In the genomic region with DNA sequence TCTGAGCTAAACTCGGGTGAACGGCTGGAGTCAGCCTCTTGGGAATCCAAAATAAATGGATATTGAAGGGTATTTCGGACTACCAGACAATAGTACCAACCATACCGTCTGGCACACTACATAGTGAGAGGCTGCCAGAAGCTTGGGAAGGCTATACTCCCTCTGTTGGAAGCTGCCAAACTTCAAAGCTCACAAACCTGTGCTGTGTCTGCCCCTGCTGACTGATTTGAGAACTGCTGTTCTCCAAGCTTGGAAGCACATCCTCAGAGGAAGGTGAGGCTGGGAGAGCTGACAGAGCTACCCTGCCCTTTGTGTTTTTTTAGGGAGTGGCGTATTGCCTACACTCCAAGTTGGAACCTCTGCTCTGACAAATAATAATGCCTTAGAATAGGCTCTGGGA, we compare ENCODE assay signal across 13 mouse cellular contexts.
DNase-seq lines count a peak whose midpoint lies in the region; ATAC-seq and TF ChIP-seq lines count a peak whose summit lies in the region.
"Had no signal": no experiment of that assay in that cellular context is flagged by ENCODE, and none has a peak within 500 bp of the region (broad histone marks: within the 10 kb centered on the region; RNA-seq: fewer than 3 reads in every experiment).

No protein-coding gene starts in this region.

- H3K4me3 ChIP-seq in forebrain, postnatal 0 days (ENCODE audit: low read depth, low read length): no peak overlapping the region
- no peak overlapping the region for H3K4me3 ChIP-seq in forebrain, embryonic 11.5 days (ENCODE audit: low read depth, low read length)
- H3K4me3 ChIP-seq in lung, embryonic 14.5 days (ENCODE audit: low read depth, low read length): no peak overlapping the region
- H3K4me3 ChIP-seq: forebrain, embryonic 10.5 days; megakaryocyte, embryonic 14.5 days; stomach, embryonic 15.5 days had no signal

- H3K4me2 ChIP-seq in forebrain, postnatal 0 days (ENCODE audit: low read depth): no peak overlapping the region
- H3K4me2 ChIP-seq in forebrain, embryonic 11.5 days (ENCODE audit: low read depth, low read length, severe bottlenecking): no peak overlapping the region
- H3K4me2 ChIP-seq in lung, embryonic 14.5 days: no peak overlapping the region
- H3K4me2 ChIP-seq: stomach, embryonic 15.5 days had no signal

- H3K27me3 ChIP-seq in forebrain, postnatal 0 days (ENCODE audit: insufficient read depth, low read length): no peaks in the 10 kb centered on the region
- H3K27me3 ChIP-seq in forebrain, embryonic 11.5 days (ENCODE audit: control insufficient read depth, insufficient read depth, low read length): no peaks in the 10 kb centered on the region
- H3K27me3 ChIP-seq in lung, embryonic 14.5 days (ENCODE audit: insufficient read depth, low read length): no peaks in the 10 kb centered on the region
- H3K27me3 ChIP-seq: megakaryocyte, embryonic 14.5 days; stomach, embryonic 15.5 days had no signal

- no peaks in the 10 kb centered on the region for H3K36me3 ChIP-seq in forebrain, postnatal 0 days (ENCODE audit: insufficient read depth)
- H3K36me3 ChIP-seq in forebrain, embryonic 11.5 days (ENCODE audit: control insufficient read depth, insufficient read depth, low read length): no peaks in the 10 kb centered on the region
- H3K36me3 ChIP-seq in lung, embryonic 14.5 days (ENCODE audit: insufficient read depth): no peaks in the 10 kb centered on the region
- H3K36me3 ChIP-seq: forebrain, embryonic 10.5 days; G1E; stomach, embryonic 15.5 days had no signal

- peak; percentile 61 for TF ChIP-seq CTCF in forebrain, postnatal 0 days (IDR thresholded peaks at IDR 0.05; ENCODE audit: low read depth)
- TF ChIP-seq CTCF in lung, embryonic 14.5 days (IDR thresholded peaks at IDR 0.05; ENCODE audit: low read depth): peak; percentile 58

- ATAC-seq in forebrain, postnatal 0 days: peak; percentile 53
- ATAC-seq in forebrain, embryonic 11.5 days (replicated peaks; ENCODE audit: low FRiP score): no peak
- no peak for ATAC-seq in lung, embryonic 14.5 days (ENCODE audit: insufficient read depth)
- 0 out of 2 replicates have a peak, but pooled peaks have one; percentile 29 for ATAC-seq in megakaryocyte progenitor cell, adult 5-6 weeks (replicated peaks; ENCODE audit: poor library complexity)

- H3K9me3 ChIP-seq in forebrain, postnatal 0 days (ENCODE audit: low read length): no peaks in the 10 kb centered on the region
- no peaks in the 10 kb centered on the region for H3K9me3 ChIP-seq in forebrain, embryonic 11.5 days (ENCODE audit: control insufficient read depth, low read length)
- no peaks in the 10 kb centered on the region for H3K9me3 ChIP-seq in lung, embryonic 14.5 days (ENCODE audit: low read depth, low read length)
- H3K9me3 ChIP-seq: G1E; stomach, embryonic 15.5 days had no signal

- H3K27ac ChIP-seq in forebrain, postnatal 0 days (ENCODE audit: low read depth, low read length): no peak overlapping the region
- no peak overlapping the region for H3K27ac ChIP-seq in forebrain, embryonic 11.5 days (ENCODE audit: low read depth, low read length)
- H3K27ac ChIP-seq in lung, embryonic 14.5 days (ENCODE audit: low read depth): no peak overlapping the region
- H3K27ac ChIP-seq: forebrain, embryonic 10.5 days; stomach, embryonic 15.5 days had no signal

- H3K9ac ChIP-seq in forebrain, postnatal 0 days: no peak overlapping the region
- no peak overlapping the region for H3K9ac ChIP-seq in forebrain, embryonic 11.5 days (ENCODE audit: low read length)
- no peak overlapping the region for H3K9ac ChIP-seq in lung, embryonic 14.5 days
- H3K9ac ChIP-seq: stomach, embryonic 15.5 days had no signal

- intact Hi-C loops in gastrocnemius, postnatal 14 days (cut with DNase I; ENCODE audit: low total_unique reads): no loop called here

- H3K4me1 ChIP-seq in forebrain, postnatal 0 days (ENCODE audit: insufficient read depth): no peaks in the 10 kb centered on the region
- H3K4me1 ChIP-seq in forebrain, embryonic 11.5 days (replicated peaks; ENCODE audit: control insufficient read depth, insufficient read depth, low read length): no peaks in the 10 kb centered on the region
- no peaks in the 10 kb centered on the region for H3K4me1 ChIP-seq in lung, embryonic 14.5 days (ENCODE audit: insufficient read depth)
- H3K4me1 ChIP-seq: forebrain, embryonic 10.5 days; megakaryocyte, embryonic 14.5 days; stomach, embryonic 15.5 days had no signal

- peak; percentile 18 for DNase-seq in forebrain, postnatal 0 days
- no peak for DNase-seq in forebrain, embryonic 11.5 days (ENCODE audit: low spot score)
- peak; percentile 44 for DNase-seq in lung, embryonic 14.5 days
- no peak for DNase-seq in lung, adult 18-20 months
- peak; percentile 30 for DNase-seq in brain, adult 2 months (ENCODE audit: low read depth, low spot score)
- DNase-seq in urinary bladder, postnatal 36 days (ENCODE audit: low spot score in 2 of 2): no peak
- no peak for DNase-seq in gastrocnemius, postnatal 14 days
- DNase-seq: cerebellum, adult 2 months had no signal

- 67% methylated on average over 5 of the region's 5 CpGs for WGBS in forebrain, postnatal 0 days
- 82% methylated on average over 5 of the region's 5 CpGs for WGBS in forebrain, embryonic 11.5 days
- WGBS in lung, embryonic 14.5 days: 72% methylated on average over 5 of the region's 5 CpGs

Comparison
In these comparisons a context has a peak if more than half of its experiments do, and no peak if none do; other contexts are left out.
1. ATAC-seq: peak in forebrain, postnatal 0 days (single experiment) and megakaryocyte progenitor cell, adult 5-6 weeks (single experiment); none in forebrain, embryonic 11.5 days (single experiment) and lung, embryonic 14.5 days (single experiment).
2. DNase-seq: peak in forebrain, postnatal 0 days (single experiment), lung, embryonic 14.5 days (single experiment) and brain, adult 2 months (single experiment); none in forebrain, embryonic 11.5 days (single experiment), lung, adult 18-20 months (0 of 2), urinary bladder, postnatal 36 days (0 of 2) and gastrocnemius, postnatal 14 days (single experiment).